Mouse (Mus musculus) midbrain, embryonic 10.5 days (tissue): ENCODE data around the gene Gm49322. TPM values are rescaled to one million over a fixed set of nuclear protein-coding genes. Genes with fewer than 3 reads are reported as not detected.
"Not testable (repeated sequence)": the region's sequence is repeated elsewhere in the genome, so short reads cannot be mapped to it uniquely, and the experiment has no call there.

ENCODE experiments used
- DNase-seq: peaks from one replicate; pipeline ENCODE4 v3.0.0-alpha.2; 2017; ENCODE audit warnings: low spot score
- H3K27ac ChIP-seq: fragments of 300-500 bp; sonication (generic); replicated peaks from 2 replicates; pipeline ENCODE4 v1.5.1; 2016; ENCODE audit warnings: mild to moderate bottlenecking
- H3K27me3 ChIP-seq: fragments of 300-500 bp; sonication (generic); 2 replicates; pipeline ENCODE4 v1.6.1; 2016; ENCODE audit warnings: low read depth, mild to moderate bottlenecking; ENCODE audit not compliant: poor library complexity, severe bottlenecking
- H3K36me3 ChIP-seq: fragments of 300-500 bp; sonication (generic); 2 replicates; pipeline ENCODE4 v1.6.1; 2016; ENCODE audit warnings: mild to moderate bottlenecking, moderate library complexity
- H3K4me1 ChIP-seq: fragments of 300-500 bp; sonication (generic); 2 replicates; pipeline ENCODE4 v1.6.1; 2016
- H3K4me3 ChIP-seq: fragments of 300-500 bp; sonication (generic); 2 replicates; pipeline ENCODE4 v1.5.1; 2016; ENCODE audit warnings: mild to moderate bottlenecking, moderate library complexity
- H3K9me3 ChIP-seq: fragments of 300-500 bp; sonication (generic); replicated peaks from 2 replicates; pipeline ENCODE4 v1.6.1; 2016; ENCODE audit warnings: mild to moderate bottlenecking
- WGBS: fragments of 180-500 bp; shearing (Covaris S2); methylation state at CpG from one replicate; pipeline ENCODE4 v1.1.7; 2016; 5-methylcytosine and 5-hydroxymethylcytosine counted together
- polyA plus RNA-seq: library from polyadenylated mRNA; unstranded; fragments of >200 nt; fragmentation: Nextera tagmentation; extraction: Ambion mirVana; gene quantifications from 2 replicates; pipeline ENCODE4 v1.2.1, GENCODE M21; 2016

Gene Gm49322
- polyA plus RNA-seq, 1 experiment from 2014 or later = 5.6 TPM

DNA sequence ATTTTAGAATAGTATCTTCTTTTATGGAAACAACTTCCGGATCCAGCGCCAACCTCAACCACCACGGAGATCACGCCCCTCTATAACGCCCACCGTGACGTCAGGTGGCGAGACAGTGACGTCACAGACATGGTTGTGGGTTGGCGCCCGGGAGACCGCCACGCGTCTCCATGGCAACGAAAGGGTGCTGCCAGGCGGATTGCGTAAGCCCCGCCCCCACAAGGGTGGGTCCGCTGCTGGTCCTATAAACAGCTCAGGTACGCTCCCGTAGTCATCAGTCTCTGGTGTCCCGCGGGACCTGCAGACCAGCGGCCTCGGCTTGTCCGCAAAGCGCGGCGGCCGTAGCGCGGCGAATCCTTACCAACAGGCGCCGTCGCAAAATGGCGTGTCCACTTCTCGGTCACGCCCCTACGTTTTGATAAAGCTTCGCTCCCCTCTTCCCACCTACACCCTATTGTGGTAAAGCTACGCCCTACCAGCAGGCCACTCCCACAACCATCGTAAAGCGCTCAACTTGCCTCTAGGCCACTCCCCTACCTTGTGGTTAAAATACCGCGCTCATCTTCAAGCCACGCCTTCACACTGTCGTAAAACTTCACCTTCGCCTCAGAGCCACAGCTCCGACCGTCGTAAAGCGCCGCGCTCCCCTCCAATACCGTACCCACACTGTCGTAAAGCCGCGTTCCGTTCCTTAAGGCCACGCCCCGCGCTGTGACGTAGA is 16.3 kb downstream of the Gm49322 start:
- H3K4me3 ChIP-seq = peak overlapping the region; percentile 92
- WGBS = under 1% methylated on average over 64 of the region's 64 CpGs
- peaks cover 53% of the 10 kb centered on the region for H3K4me1 ChIP-seq
- peak; percentile 99 for DNase-seq
- H3K27me3 ChIP-seq = no peaks in the 10 kb centered on the region
- H3K9me3 ChIP-seq = no peaks in the 10 kb centered on the region
- H3K36me3 ChIP-seq = peaks cover 12% of the 10 kb centered on the region
- H3K27ac ChIP-seq = peak overlapping the region; percentile 95

DNA sequence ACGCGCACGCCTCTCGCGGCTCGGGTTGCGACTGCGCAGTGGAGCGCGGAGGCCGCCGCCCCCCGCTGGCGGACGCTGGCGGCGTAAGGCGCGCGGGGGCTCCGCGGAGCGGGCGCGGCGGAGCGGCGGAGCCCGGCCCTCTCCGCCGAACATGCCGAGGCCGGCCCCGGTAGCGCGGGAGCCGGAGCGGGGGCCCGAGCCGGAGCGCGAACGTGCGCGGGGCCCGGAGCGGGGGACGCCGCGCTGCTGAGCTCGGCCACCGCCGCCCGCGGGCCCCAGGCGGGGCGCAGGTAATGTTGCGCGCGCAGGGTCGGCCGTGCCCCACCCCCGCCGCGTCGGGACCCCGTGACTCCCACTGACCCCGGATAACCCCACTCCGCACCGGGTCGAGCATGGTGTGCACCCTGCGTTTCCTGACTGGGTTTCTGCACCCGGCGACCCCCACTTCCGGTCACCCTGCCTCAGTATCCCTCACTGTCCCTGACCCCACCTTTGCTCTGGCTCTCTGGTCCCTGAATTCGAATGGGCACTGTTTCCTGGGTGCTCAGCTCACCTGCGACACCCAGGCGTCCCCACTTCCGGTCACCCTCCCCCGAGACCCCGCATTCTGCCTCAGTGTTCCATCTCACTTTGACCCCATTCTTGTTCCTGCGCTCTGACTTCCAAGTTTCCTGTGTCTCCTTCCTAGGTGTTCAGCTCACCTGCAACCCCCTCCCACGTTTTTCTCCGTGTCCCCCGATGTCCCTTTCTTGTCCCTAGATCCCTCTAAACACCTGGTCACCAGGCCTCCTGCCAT is 17.0 kb downstream of the Gm49322 start, which contains the start of gene Csnk1g2:
Csnk1g2 (plus strand) TSS at position 178 of the 796 bp plus-strand sequence.
- Histone ChIP-seq H3K4me3 (peak within 1 kb of the TSS; percentile 92), H3K36me3 (peaks cover 15% of the 10 kb centered on the region), H3K9me3 (no peaks in the 10 kb centered on the region), H3K27me3 (no peaks in the 10 kb centered on the region), H3K27ac (peak within 1 kb of the TSS; percentile 95), H3K4me1 (peaks cover 60% of the 10 kb centered on the region)
- peak; percentile 40 for DNase-seq
- under 1% methylated on average over 82 of the region's 85 CpGs for WGBS

DNA sequence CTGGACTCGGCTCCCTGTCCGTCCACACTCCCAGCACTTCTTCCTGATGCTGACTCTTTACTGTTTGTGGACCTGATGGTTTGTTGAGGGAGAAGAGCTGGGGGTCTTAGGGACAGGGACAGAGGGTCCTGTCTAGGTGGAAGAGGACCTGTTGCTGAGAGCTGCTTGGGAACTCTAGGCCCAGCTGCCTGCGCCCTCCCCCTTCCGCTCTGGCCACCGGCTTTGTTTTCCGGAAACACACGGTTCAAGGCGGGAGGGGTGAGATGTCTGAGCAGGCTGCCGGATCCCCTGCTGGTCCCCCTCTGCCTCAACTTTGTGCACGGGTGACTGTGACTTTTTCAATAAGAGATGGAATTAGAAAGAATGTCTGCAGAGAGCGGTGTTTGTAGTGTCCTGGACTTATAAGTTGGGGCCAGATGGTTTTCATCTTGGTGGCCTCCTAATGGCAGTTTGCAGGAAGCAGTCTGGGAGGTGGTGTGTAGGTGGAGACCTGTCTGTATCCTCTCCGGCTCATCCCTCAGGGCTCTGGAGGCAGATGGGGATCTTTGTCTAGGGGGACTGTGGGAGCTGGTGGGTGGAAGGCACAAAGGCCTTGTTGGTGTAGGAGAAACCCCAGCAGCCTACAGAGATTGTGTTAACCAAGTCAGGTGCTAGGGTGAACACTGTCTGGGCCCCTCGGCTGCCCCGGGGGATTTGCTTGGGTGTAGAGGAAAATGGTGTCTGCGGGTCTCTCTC is 17.8 kb downstream of the Gm49322 start:
- Histone ChIP-seq H3K4me3 (peak overlapping the region; percentile 92), H3K27ac (peak overlapping the region; percentile 95), H3K9me3 (no peaks in the 10 kb centered on the region), H3K4me1 (peaks cover 68% of the 10 kb centered on the region), H3K27me3 (no peaks in the 10 kb centered on the region), H3K36me3 (peaks cover 15% of the 10 kb centered on the region)
- whole genome bisulfite sequencing = 22% methylated on average over 15 of the region's 15 CpGs
- DNase-seq = peak; percentile 53

DNA sequence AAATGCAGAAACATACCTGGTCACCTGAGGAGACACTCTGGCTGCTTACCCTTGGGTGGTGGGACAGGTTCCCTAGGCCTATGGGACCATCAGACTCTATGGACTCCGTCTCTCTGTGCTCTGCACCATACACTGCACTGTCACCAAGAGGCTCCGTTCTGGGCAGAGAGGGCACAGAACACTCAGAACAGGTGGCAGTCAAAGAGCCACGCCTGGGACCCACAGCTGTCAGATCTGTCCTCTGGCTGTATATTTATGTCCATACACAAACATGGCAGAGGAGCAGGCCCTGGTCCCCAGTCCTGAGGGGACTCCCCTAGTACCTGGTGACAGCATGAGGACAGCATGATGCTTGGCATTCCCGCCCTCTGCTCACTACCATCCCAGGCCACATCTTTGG is 19.9 kb downstream of the Gm49322 start:
- H3K36me3 ChIP-seq = peaks cover 33% of the 10 kb centered on the region
- no peaks in the 10 kb centered on the region for H3K9me3 ChIP-seq
- 87% methylated on average over 4 of the region's 4 CpGs for WGBS
- peaks cover 63% of the 10 kb centered on the region for H3K4me1 ChIP-seq
- H3K27ac ChIP-seq = no peak overlapping the region
- no peaks in the 10 kb centered on the region for H3K27me3 ChIP-seq
- H3K4me3 ChIP-seq = peak overlapping the region; percentile 3; the same call in 1 of the 2 replicates
- no peak for DNase-seq

- WGBS = 68% methylated on average over 2 of the region's 2 CpGs
- H3K27ac ChIP-seq = peak overlapping the region; percentile 25; the same call in 1 of the 2 replicates
- H3K4me1 ChIP-seq = peaks cover 54% of the 10 kb centered on the region
- no peaks in the 10 kb centered on the region for H3K27me3 ChIP-seq
- H3K9me3 ChIP-seq = no peaks in the 10 kb centered on the region
- peaks cover 48% of the 10 kb centered on the region for H3K36me3 ChIP-seq
- 0 out of 2 replicates have a peak overlapping the region, but pooled peaks have one; percentile 3 for H3K4me3 ChIP-seq
- DNase-seq = no peak
Observed at GRCm38 (mm10) chr10:80627685-80628084, 21.9 kb downstream of the Gm49322 start.

DNA sequence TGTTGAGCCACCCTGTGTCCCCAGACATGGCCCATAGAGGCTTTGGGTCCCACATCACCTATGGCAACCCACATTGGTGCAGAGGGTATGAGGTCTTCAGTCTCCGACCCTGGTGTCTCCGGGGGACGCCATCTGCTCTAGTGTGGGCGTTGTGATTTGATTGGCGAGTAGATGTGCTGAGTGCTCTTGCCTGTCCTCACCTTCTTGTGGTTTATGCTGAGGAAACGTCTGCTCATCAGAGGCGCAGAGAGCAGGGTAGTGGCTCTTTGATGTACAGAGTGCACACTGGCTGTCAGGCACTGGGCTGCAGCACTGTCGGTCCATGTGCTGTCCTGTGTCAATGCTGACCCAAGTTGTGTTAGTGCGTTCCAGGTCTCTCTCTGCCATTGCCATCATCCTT is 23.1 kb downstream of the Gm49322 start:
- peaks cover 44% of the 10 kb centered on the region for H3K4me1 ChIP-seq
- 0 out of 2 replicates have a peak overlapping the region, but pooled peaks have one; percentile 49 for H3K27ac ChIP-seq
- 95% methylated on average over 9 of the region's 9 CpGs for WGBS
- H3K27me3 ChIP-seq = no peaks in the 10 kb centered on the region
- H3K4me3 ChIP-seq = no peak overlapping the region; the same call in 1 of the 2 replicates
- H3K36me3 ChIP-seq = peaks cover 55% of the 10 kb centered on the region
- DNase-seq = no peak
- H3K9me3 ChIP-seq = no peaks in the 10 kb centered on the region

- no peak for DNase-seq
- Histone ChIP-seq H3K27me3 (no peaks in the 10 kb centered on the region), H3K4me3 (no peak overlapping the region), H3K9me3 (no peaks in the 10 kb centered on the region), H3K27ac (no peak overlapping the region), H3K4me1 (no peaks in the 10 kb centered on the region), H3K36me3 (peaks cover 90% of the 10 kb centered on the region)
- 92% methylated on average over 6 of the region's 6 CpGs for WGBS
Observed at GRCm38 (mm10) chr10:80635345-80635744, 29.5 kb downstream of the Gm49322 start.

DNA sequence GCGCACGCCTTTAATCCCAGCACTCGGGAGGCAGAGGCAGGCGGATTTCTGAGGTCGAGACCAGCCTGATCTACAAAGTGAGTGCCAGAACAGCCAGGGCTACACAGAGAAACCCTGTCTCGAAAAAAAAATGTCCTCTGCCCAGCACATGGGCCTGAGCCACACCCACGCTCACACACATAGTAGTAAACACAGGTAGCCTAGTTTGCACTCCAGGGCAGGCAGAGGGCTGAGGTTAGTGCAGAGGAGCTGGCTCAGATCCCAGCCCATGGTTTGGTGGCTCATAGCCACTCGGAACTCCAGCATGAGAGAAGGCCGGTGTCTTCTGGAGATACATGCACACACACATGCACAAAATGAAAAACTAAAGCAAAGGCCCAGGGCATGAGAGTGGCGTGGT is 41.1 kb downstream of the Gm49322 start:
- Histone ChIP-seq H3K27me3 (no peaks in the 10 kb centered on the region), H3K27ac (no peak overlapping the region), H3K36me3 (peaks cover 85% of the 10 kb centered on the region), H3K4me3 (no peak overlapping the region), H3K9me3 (no peaks in the 10 kb centered on the region), H3K4me1 (peaks cover 5% of the 10 kb centered on the region; the same call in 1 of the 2 replicates)
- WGBS = 92% methylated on average over 10 of the region's 10 CpGs
- no peak for DNase-seq

- not testable (repeated sequence) for H3K27ac ChIP-seq, H3K9me3 ChIP-seq, DNase-seq, H3K27me3 ChIP-seq, H3K4me1 ChIP-seq, H3K4me3 ChIP-seq
- 85% methylated on average over 6 of the region's 6 CpGs for WGBS
- H3K36me3 ChIP-seq = peaks cover 61% of the 10 kb centered on the region
Observed at GRCm38 (mm10) chr10:80649910-80650309, 44.1 kb downstream of the Gm49322 start.

DNA sequence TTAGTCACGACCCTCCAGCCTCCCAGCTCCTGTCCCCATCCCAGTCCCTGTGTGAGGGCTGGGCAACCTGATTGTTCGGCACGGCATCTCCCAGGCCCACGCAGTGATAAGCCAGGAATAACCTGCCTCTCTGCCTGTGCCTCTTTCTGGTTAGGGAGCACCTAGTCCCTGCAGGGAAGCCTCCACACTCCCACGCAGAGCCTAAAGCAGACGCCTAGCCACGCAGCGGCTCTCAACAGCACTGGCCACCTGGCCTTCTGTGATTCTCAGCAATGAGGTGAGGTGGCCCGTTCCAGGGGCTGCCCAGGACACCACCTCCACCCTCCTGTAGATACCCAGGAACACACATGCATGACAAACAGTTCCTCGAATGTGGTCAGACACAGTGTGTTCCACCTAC is 44.6 kb downstream of the Gm49322 start:
- Histone ChIP-seq H3K4me3 (no peak overlapping the region), H3K36me3 (peaks cover 56% of the 10 kb centered on the region), H3K27ac (no peak overlapping the region)

GRCm38 (mm10) chr10:80653156-80653720 is 47.4 kb downstream of the Gm49322 start:
- no peak for DNase-seq
- Histone ChIP-seq H3K4me1 (peaks cover 31% of the 10 kb centered on the region), H3K9me3 (no peaks in the 10 kb centered on the region), H3K4me3 (no peak overlapping the region), H3K36me3 (peaks cover 28% of the 10 kb centered on the region), H3K27me3 (no peaks in the 10 kb centered on the region), H3K27ac (no peak overlapping the region)
- 95% methylated on average over 6 of the region's 6 CpGs for WGBS

More for the DNA sequence above, 44.6 kb downstream of the Gm49322 start:
- Histone ChIP-seq H3K4me1 (peaks cover 14% of the 10 kb centered on the region), H3K27me3 (no peaks in the 10 kb centered on the region), H3K9me3 (no peaks in the 10 kb centered on the region)
- no peak for DNase-seq
- 93% methylated on average over 10 of the region's 10 CpGs for WGBS

DNA sequence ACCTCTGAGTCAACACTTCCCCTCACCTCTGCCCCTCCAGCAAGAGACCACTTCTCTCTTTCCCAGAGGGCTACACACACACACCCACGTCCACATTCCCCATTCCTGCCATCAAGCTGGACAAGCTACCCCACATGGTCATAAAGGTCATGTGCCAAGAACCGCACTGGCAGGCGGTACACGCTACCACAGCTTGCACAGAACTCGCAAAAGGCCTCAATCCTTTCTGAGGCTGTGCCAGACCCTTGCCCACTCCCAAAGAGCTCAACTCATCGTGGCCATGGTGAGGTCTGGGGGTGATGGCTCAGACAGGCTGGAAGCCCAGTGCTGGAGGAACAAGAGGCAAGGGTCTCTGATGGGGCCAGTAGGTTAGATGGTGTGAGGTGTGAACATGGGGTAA is 49.0 kb downstream of the Gm49322 start:
- 91% methylated on average over 6 of the region's 6 CpGs for WGBS
- H3K27me3 ChIP-seq = no peaks in the 10 kb centered on the region
- no peak overlapping the region for H3K27ac ChIP-seq
- peak overlapping the region; percentile 94 for H3K4me3 ChIP-seq
- peaks cover 15% of the 10 kb centered on the region for H3K36me3 ChIP-seq
- no peak for DNase-seq
- H3K4me1 ChIP-seq = peaks cover 38% of the 10 kb centered on the region
- no peaks in the 10 kb centered on the region for H3K9me3 ChIP-seq
